Mouse (Mus musculus) retina, postnatal 7 days (tissue): Measurements from ENCODE around the gene BC003965.

Experiments
- DNase-seq: peaks from one replicate; pipeline ENCODE4 v3.0.0-alpha.2; 2012; ENCODE audit warnings: low read depth, low spot score

BC003965 gene

GRCm38 (mm10) chr17:25184129-25184691 is at the start of gene BC003965:
Gene BC003965, plus strand, starts transcription at chr17:25184554.
- peak; percentile 99 for DNase-seq

- DNase-seq: no peak
Observed at GRCm38 (mm10) chr17:25135622-25136021, 48.7 kb upstream of the BC003965 start.

GRCm38 (mm10) chr17:25138803-25139202 is 45.6 kb upstream of the BC003965 start:
- no peak for DNase-seq

GRCm38 (mm10) chr17:25139960-25140359 is 44.4 kb upstream of the BC003965 start:
- DNase-seq: no peak

- no peak for DNase-seq
Observed at GRCm38 (mm10) chr17:25162161-25162560, 22.2 kb upstream of the BC003965 start, which contains the start of gene Ccdc154. Gene Ccdc154, plus strand, starts transcription at chr17:25162461.

- no peak for DNase-seq
Observed at GRCm38 (mm10) chr17:25163387-25163786, 21.0 kb upstream of the BC003965 start.

- DNase-seq: no peak
Observed at GRCm38 (mm10) chr17:25164770-25165169, 19.6 kb upstream of the BC003965 start.

- no peak for DNase-seq
Observed at GRCm38 (mm10) chr17:25165970-25166671, 18.2 kb upstream of the BC003965 start.

GRCm38 (mm10) chr17:25169706-25170105 is 14.6 kb upstream of the BC003965 start:
- DNase-seq: no peak

- DNase-seq: no peak
Observed at GRCm38 (mm10) chr17:25172558-25172957, 11.8 kb upstream of the BC003965 start.

GRCm38 (mm10) chr17:25175411-25175810 is 8.9 kb upstream of the BC003965 start, which contains the start of gene Gm38655:
Gene Gm38655, minus strand, starts transcription at chr17:25175471.
- DNase-seq: no peak

- no peak for DNase-seq
Observed at GRCm38 (mm10) chr17:25183232-25183631, 1.1 kb upstream of the BC003965 start.

GRCm38 (mm10) chr17:25184961-25185360 is 607 bp downstream of the BC003965 start:
- no peak for DNase-seq

- no peak for DNase-seq
Observed at GRCm38 (mm10) chr17:25187784-25188149, 3.4 kb downstream of the BC003965 start.

- peak; percentile 51 for DNase-seq
Observed at GRCm38 (mm10) chr17:25188150-25189031, 4.0 kb downstream of the BC003965 start, which contains the start of gene Unkl. Gene Unkl, plus strand, starts transcription at chr17:25188397.

- DNase-seq: no peak
Observed at GRCm38 (mm10) chr17:25189091-25189490, 4.7 kb downstream of the BC003965 start.

- DNase-seq: no peak
Observed at GRCm38 (mm10) chr17:25202401-25202800, 18.0 kb downstream of the BC003965 start.

GRCm38 (mm10) chr17:25210006-25210405 is 25.7 kb downstream of the BC003965 start:
- no peak for DNase-seq

- DNase-seq: no peak
Observed at GRCm38 (mm10) chr17:25210680-25211466, 26.5 kb downstream of the BC003965 start.

GRCm38 (mm10) chr17:25211705-25212104 is 27.4 kb downstream of the BC003965 start:
- DNase-seq: no peak

- DNase-seq: no peak
Observed at GRCm38 (mm10) chr17:25215431-25215830, 31.1 kb downstream of the BC003965 start.
